Mouse (Mus musculus) forebrain, embryonic 16.5 days (tissue): ENCODE results near the gene Traf3ip3. TPM values are rescaled to one million over a fixed set of nuclear protein-coding genes. Genes with fewer than 3 reads are reported as not detected.

Source experiments
- ATAC-seq: fragments of 200-750 bp; cut with Nextera tagmentation; 2 replicates; pipeline ENCODE4 v1.8.0; 2017; ENCODE audit warnings: mild to moderate bottlenecking, moderate library complexity
- H3K27ac ChIP-seq: fragments of 300-500 bp; sonication (generic); 2 replicates; pipeline ENCODE4 v1.5.1; 2014; ENCODE audit warnings: low read length, control low read depth
- H3K27me3 ChIP-seq: fragments of 300-500 bp; sonication (generic); replicated peaks from 2 replicates; pipeline ENCODE4 v1.6.1; 2014; ENCODE audit warnings: low read length; ENCODE audit not compliant: control insufficient read depth, insufficient read depth
- H3K36me3 ChIP-seq: fragments of 300-500 bp; sonication (generic); 2 replicates; pipeline ENCODE4 v1.6.1; 2014; ENCODE audit not compliant: control insufficient read depth, insufficient read depth
- H3K4me1 ChIP-seq: fragments of 300-500 bp; sonication (generic); replicated peaks from 2 replicates; pipeline ENCODE4 v1.6.1; 2014; ENCODE audit warnings: low read length; ENCODE audit not compliant: control insufficient read depth, insufficient read depth
- H3K4me2 ChIP-seq: fragments of 300-500 bp; sonication (generic); 2 replicates; pipeline ENCODE4 v1.6.1; 2014; ENCODE audit warnings: mild to moderate bottlenecking, low read length, control low read depth
- H3K4me3 ChIP-seq: fragments of 300-500 bp; sonication (generic); replicated peaks from 2 replicates; pipeline ENCODE4 v1.5.1; 2014; ENCODE audit warnings: mild to moderate bottlenecking, low read length, control low read depth
- H3K9ac ChIP-seq: fragments of 300-500 bp; sonication (generic); replicated peaks from 2 replicates; pipeline ENCODE4 v1.6.1; 2014; ENCODE audit warnings: low read depth, low read length, control low read depth
- H3K9me3 ChIP-seq: fragments of 300-500 bp; sonication (generic); 2 replicates; pipeline ENCODE4 v1.6.1; 2016; ENCODE audit warnings: low read length; ENCODE audit not compliant: control insufficient read depth
- WGBS: fragments of 180-500 bp; shearing (Covaris S2); extraction: QIAGEN DNeasy Blood & Tissue Kit; methylation state at CpG from one replicate; pipeline ENCODE4 v1.1.7; 2014; 5-methylcytosine and 5-hydroxymethylcytosine counted together
- polyA plus RNA-seq: library from polyadenylated mRNA; unstranded; fragments of >200 nt; fragmentation: Nextera tagmentation; extraction: Ambion mirVana; gene quantifications from 2 replicates; pipeline ENCODE4 v1.2.1, GENCODE M21; 2015

Gene Traf3ip3
- polyA plus RNA-seq, 1 experiment from 2014 or later: 1.2 TPM

DNA sequence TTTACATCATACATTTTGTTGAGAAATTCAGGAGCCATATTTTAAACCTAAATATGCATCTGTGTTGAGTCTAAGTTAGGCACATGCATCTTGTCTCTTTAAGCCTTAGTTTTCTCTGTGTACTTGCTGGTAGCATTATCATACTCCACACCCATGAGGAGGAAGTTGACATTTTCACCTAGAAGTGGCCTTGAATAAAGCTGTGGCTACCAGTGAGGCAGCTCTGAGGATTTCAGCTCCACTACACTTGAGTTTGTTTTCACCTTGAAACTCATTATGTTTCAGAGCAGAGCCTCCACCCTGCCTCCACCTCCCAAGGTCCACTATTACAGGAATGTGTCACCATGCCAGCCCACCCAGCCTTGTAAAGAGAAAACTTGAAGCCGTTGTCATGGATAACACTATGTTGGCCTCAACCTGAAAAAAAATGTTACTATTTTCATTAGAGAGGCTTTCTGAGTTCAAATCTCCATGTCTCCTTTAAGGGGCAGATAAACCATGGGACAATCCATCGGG, 32.7 kb upstream of the Traf3ip3 start:
- 95% methylated on average over 2 of the region's 2 CpGs for whole genome bisulfite sequencing
- H3K4me3 ChIP-seq: no peak overlapping the region
- H3K4me2 ChIP-seq: no peak overlapping the region
- no peak overlapping the region for H3K27ac ChIP-seq
- ATAC-seq: no peak
- H3K27me3 ChIP-seq: no peaks in the 10 kb centered on the region
- H3K4me1 ChIP-seq: no peaks in the 10 kb centered on the region
- H3K9me3 ChIP-seq: no peaks in the 10 kb centered on the region
- H3K36me3 ChIP-seq: no peaks in the 10 kb centered on the region
- no peak overlapping the region for H3K9ac ChIP-seq

DNA sequence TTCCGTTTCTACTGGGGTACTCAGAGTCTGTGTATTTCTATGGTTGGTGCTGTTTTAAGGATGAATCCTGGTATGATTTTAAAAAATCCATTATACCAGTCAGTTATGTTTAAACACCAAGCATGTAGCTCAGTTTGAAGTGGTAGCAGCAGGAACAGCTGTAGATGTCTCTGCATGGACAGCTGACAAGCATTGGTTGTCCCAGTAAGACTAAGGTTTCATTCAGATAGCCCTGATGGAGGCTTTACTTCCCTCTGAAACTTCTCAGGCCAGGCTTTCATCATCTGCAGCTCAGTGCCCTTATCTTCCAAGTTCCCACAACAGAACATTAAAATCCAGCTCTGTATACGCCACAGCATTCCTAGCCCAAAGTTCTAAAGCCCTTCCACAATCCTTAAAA, 31.2 kb upstream of the Traf3ip3 start:
- Histone ChIP-seq H3K4me1 (no peaks in the 10 kb centered on the region), H3K4me2 (no peak overlapping the region), H3K36me3 (no peaks in the 10 kb centered on the region), H3K4me3 (no peak overlapping the region), H3K27me3 (no peaks in the 10 kb centered on the region), H3K9me3 (no peaks in the 10 kb centered on the region), H3K9ac (no peak overlapping the region), H3K27ac (no peak overlapping the region)
- ATAC-seq: no peak
- WGBS: 88% methylated on average over 2 of the region's 2 CpGs

DNA sequence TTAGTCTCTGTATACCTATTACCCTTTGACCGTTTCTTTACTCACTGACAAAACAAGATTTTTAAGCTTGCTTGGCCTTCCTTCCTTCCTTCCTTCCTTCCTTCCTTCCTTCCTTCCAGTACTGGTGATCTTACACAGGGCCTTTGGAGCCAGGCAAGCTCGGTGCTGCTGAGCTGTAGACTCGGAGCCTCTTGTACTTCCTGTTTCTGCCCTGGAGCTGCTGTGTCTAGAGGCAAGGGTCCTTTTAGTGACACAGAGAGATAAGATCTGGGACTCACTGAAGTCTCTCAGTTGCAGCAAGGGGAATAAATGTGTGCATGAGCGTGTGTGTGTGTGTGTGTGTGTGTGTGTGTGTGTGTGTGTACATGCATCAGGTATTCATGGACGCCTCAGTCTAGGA, 29.4 kb upstream of the Traf3ip3 start:
- no peak overlapping the region for H3K4me2 ChIP-seq
- H3K9ac ChIP-seq: no peak overlapping the region
- no peak overlapping the region for H3K4me3 ChIP-seq
- H3K27me3 ChIP-seq: no peaks in the 10 kb centered on the region
- H3K27ac ChIP-seq: no peak overlapping the region
- ATAC-seq: no peak
- no peaks in the 10 kb centered on the region for H3K9me3 ChIP-seq
- no peaks in the 10 kb centered on the region for H3K36me3 ChIP-seq
- H3K4me1 ChIP-seq: no peaks in the 10 kb centered on the region
- WGBS: 74% methylated on average over 5 of the region's 5 CpGs

DNA sequence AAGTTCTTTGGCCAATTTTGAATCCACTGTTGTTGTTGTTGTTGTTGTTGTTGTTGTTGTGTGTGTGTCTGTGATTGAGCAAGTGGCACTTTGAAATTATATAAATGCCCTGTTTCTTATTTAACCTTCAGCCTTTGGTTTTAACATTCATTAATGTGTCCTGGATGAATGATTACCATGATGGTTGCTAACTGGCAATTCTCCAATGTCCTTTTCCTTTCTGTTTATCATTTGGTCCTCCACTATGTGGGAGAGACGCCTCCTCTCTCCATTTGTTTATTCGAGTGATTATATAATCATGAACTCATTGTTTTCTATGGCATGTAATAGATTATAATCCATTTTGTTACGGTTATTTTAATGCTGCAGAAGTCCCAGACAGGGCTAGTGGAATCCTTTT, 29.0 kb upstream of the Traf3ip3 start:
- Histone ChIP-seq H3K27me3 (no peaks in the 10 kb centered on the region), H3K9me3 (no peaks in the 10 kb centered on the region), H3K9ac (no peak overlapping the region), H3K4me1 (no peaks in the 10 kb centered on the region), H3K36me3 (no peaks in the 10 kb centered on the region), H3K27ac (no peak overlapping the region), H3K4me2 (no peak overlapping the region), H3K4me3 (no peak overlapping the region)
- 84% methylated on average over 3 of the region's 3 CpGs for WGBS
- no peak for ATAC-seq

DNA sequence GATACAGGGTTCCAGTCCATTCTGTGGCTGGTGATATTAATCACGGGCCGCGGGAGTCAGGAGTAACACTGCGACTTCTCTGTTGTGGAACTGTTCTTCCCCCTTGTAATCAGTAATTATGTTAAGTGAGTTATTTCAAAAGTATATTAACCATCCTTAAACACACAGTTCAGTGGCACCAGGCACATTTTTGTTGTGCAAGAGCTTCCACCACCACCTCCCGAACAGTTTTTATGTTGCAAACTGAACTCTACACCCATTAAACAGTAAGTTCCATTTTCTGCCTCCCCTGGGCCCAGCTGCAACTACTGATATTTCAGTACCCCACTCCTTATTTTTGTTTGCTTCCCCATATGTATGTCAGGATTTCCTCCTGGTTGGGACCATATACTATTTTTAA, 28.1 kb upstream of the Traf3ip3 start:
- H3K4me1 ChIP-seq: no peaks in the 10 kb centered on the region
- H3K36me3 ChIP-seq: no peaks in the 10 kb centered on the region
- H3K27ac ChIP-seq: no peak overlapping the region
- no peak overlapping the region for H3K4me3 ChIP-seq
- no peak overlapping the region for H3K4me2 ChIP-seq
- no peaks in the 10 kb centered on the region for H3K27me3 ChIP-seq
- WGBS: 92% methylated on average over 5 of the region's 5 CpGs
- H3K9ac ChIP-seq: no peak overlapping the region
- ATAC-seq: no peak
- no peaks in the 10 kb centered on the region for H3K9me3 ChIP-seq

DNA sequence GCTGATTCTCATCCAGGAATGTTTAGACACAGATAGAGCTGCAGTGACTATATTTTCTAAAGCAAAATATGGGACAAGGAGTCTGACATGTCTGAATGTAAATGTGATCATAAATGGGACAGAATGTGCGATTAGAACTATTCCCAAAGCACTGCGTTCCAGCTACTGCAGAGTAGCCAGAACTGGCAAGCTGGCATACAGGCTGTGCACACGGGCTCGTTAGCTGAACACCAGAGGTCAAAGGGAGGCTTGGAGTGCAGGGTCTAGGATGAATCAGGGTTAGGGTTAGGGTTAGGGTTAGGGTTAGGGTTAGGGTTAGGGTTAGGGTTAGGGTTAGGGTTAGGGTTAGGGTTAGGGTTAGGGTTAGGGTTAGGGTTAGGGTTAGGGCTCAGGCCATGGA, 26.0 kb upstream of the Traf3ip3 start:
- H3K4me1 ChIP-seq: no peaks in the 10 kb centered on the region
- H3K27ac ChIP-seq: no peak overlapping the region
- 62% methylated on average over 4 of the region's 4 CpGs for WGBS
- no peak overlapping the region for H3K9ac ChIP-seq
- H3K27me3 ChIP-seq: no peaks in the 10 kb centered on the region
- no peaks in the 10 kb centered on the region for H3K36me3 ChIP-seq
- no peak for ATAC-seq
- no peak overlapping the region for H3K4me3 ChIP-seq
- no peaks in the 10 kb centered on the region for H3K9me3 ChIP-seq
- no peak overlapping the region for H3K4me2 ChIP-seq

DNA sequence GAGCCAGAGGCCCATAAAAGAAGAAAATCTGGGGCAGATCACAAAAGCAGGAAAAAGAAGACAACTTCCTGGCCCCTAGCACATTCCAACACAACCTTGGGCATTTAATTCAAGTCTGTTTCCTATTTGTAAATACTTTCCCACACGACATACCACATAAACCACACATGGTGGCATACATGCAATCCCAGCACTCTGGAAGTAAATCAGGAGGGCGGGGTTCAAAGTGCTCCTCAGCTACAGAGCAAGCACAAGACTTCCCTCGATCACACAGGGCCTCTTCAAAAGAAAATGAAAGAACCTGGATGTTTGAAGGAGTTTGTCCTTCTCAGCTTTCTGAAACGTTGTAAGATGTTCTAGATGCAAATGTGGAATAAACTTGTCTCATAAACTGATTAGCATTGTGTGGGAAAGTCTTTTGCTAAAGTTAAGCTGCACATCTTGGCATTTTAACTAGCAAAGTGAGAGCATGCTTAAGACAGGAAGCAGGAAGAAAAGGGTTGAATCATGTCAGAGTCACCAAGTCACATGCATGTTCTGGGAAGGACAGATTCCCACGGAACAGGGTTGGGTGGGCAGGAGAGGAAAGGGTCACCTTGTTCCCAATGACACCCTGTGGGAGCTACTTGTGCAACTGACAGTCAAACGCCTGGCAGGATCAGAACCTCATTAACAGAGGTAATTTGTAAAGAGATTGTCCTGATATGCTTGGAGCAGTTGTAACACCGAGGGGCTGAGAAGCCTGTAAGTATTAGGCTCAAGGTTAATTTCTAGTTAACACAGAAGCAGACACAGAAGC, 25.4 kb upstream of the Traf3ip3 start:
- 43% methylated on average over 7 of the region's 7 CpGs for WGBS
- Histone ChIP-seq H3K4me2 (no peak overlapping the region), H3K4me3 (no peak overlapping the region), H3K9me3 (no peaks in the 10 kb centered on the region), H3K27ac (no peak overlapping the region), H3K27me3 (no peaks in the 10 kb centered on the region), H3K9ac (no peak overlapping the region), H3K36me3 (no peaks in the 10 kb centered on the region), H3K4me1 (no peaks in the 10 kb centered on the region)
- ATAC-seq: no peak

DNA sequence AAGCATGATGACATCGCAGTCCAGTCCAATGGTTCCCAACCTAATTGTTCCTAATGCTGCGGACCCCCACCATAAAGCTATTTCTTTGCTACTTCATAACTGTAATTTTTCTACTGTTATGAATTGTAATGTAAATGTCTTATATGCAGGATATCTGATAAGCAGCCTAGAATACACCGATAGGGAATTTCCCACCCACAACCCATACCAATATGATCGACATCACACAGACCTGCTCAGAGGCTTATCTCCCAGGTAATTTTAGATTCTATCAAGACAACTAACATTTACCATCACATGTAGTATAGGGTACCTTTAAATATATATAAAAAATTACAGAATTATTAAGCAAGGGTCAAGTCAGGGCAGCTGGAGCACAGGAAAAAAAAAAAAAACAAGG, 24.6 kb upstream of the Traf3ip3 start:
- ATAC-seq: no peak
- WGBS: 94% methylated on average over 4 of the region's 4 CpGs

DNA sequence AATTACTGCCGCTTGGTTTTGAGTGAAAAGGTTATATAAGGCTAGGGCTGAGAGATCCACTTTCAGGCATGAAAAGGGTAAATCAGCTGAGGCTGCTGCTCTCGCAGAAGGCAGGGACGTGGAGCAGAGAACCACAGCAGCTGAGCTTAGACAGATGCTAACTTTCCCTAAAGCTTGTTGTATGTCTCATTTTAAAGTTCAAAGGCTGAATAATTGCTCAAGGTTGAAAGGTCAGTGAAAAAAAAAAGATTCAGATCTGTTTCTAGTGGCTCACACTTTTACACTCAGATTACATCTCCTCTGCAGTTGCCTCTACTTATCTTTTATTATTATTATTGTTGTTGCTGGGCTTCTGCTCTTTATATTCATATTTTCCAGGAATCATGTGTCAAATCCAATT, 24.0 kb upstream of the Traf3ip3 start:
- Histone ChIP-seq H3K4me3 (no peak overlapping the region), H3K9ac (no peak overlapping the region), H3K27ac (no peak overlapping the region), H3K4me1 (no peaks in the 10 kb centered on the region), H3K27me3 (no peaks in the 10 kb centered on the region), H3K4me2 (no peak overlapping the region), H3K36me3 (no peaks in the 10 kb centered on the region), H3K9me3 (no peaks in the 10 kb centered on the region)
- WGBS: 6% methylated on average over 3 of the region's 3 CpGs
- ATAC-seq: no peak

More for the DNA sequence above, 24.6 kb upstream of the Traf3ip3 start:
- Histone ChIP-seq H3K4me3 (no peak overlapping the region), H3K9me3 (no peaks in the 10 kb centered on the region), H3K27ac (no peak overlapping the region), H3K4me1 (no peaks in the 10 kb centered on the region), H3K27me3 (no peaks in the 10 kb centered on the region), H3K36me3 (no peaks in the 10 kb centered on the region), H3K9ac (no peak overlapping the region), H3K4me2 (no peak overlapping the region)
